Mouse (Mus musculus) olfactory bulb, adult 2 months (tissue): ENCODE data around the gene Lrmda. TPM values are rescaled to one million over a fixed set of nuclear protein-coding genes. Genes with fewer than 3 reads are reported as not detected.

Experiments used
- H3K27ac ChIP-seq: fragments of 200-500 bp; 2 replicates; pipeline ENCODE4 v1.5.1; 2012; ENCODE audit warnings: low read depth, low read length; ENCODE audit not compliant: insufficient read depth
- H3K4me1 ChIP-seq: fragments of 200-500 bp; 2 replicates; pipeline ENCODE4 v1.6.1; 2012; ENCODE audit warnings: low read length; ENCODE audit not compliant: control insufficient read depth, insufficient read depth
- H3K4me3 ChIP-seq: fragments of 200-500 bp; 2 replicates; pipeline ENCODE4 v1.5.1; 2012; ENCODE audit warnings: mild to moderate bottlenecking, low read depth, low read length, moderate library complexity; ENCODE audit not compliant: insufficient read depth
- CTCF ChIP-seq: fragments of 200-500 bp; IDR thresholded peaks from 2 replicates; pipeline ENCODE4 v1.5.1; 2012; ENCODE audit warnings: low read depth, mild to moderate bottlenecking, low read length, moderate library complexity; ENCODE audit not compliant: insufficient read depth
- POLR2A ChIP-seq: fragments of 200-500 bp; IDR thresholded peaks from 2 replicates; pipeline ENCODE4 v1.6.1; 2012; ENCODE audit warnings: mild to moderate bottlenecking, low read depth, low read length, moderate library complexity; ENCODE audit not compliant: insufficient read depth
- WGBS: fragments of 180-500 bp; shearing (Covaris S2); methylation state at CpG from one replicate; pipeline ENCODE4 v1.1.7; 2018; 5-methylcytosine and 5-hydroxymethylcytosine counted together
- polyA plus RNA-seq: library from polyadenylated mRNA; stranded (reverse); fragments of >200 nt; gene quantifications from 2 replicates; pipeline ENCODE4 v1.2.4, GENCODE M21; 2012; ENCODE audit warnings: low replicate concordance; ENCODE audit not compliant: missing spikeins, insufficient read depth, insufficient read length

Gene Lrmda
- polyA plus RNA-seq, 1 experiment = not detected

DNA sequence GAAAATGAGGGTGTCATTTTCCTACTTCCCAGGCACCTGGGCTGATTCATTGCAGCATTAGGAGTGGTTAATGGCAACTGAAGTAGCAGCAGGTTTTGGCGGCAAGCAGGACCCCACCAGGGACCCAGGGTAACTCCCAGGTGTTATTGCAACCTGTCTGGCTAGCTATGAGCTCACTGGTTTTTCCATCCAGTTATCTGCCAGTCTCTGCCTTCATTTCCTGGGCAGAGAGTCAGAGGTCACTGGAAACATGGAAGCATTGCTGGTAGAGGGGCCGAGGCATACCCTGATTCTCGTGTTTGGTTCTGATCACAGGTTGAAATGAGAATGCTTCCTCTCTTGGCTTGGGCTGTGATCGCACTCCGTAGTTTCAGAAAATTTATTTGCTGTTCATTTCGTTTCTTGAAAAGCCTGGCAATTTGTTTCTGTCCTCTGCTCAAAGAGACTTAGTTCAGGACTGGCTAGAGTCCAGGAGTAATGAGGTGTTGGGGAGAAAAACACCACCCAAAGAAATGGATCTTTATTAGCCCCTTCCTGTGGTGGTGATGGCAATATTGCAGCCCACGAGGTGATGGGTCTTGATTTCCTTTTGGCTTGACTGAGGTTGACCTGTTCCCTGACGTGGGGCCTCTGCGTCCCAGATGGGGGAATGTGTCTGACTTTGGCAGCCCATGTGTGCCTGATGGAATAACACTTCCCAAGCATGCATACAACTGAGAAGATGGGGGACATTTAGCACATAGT, 688.6 kb downstream of the Lrmda start:
- Histone ChIP-seq H3K27ac (no peak overlapping the region), H3K4me1 (no peaks in the 10 kb centered on the region), H3K4me3 (no peak overlapping the region)
- no peak for TF ChIP-seq CTCF
- no peak for TF ChIP-seq POLR2A
- WGBS = 66% methylated on average over 9 of the region's 9 CpGs

DNA sequence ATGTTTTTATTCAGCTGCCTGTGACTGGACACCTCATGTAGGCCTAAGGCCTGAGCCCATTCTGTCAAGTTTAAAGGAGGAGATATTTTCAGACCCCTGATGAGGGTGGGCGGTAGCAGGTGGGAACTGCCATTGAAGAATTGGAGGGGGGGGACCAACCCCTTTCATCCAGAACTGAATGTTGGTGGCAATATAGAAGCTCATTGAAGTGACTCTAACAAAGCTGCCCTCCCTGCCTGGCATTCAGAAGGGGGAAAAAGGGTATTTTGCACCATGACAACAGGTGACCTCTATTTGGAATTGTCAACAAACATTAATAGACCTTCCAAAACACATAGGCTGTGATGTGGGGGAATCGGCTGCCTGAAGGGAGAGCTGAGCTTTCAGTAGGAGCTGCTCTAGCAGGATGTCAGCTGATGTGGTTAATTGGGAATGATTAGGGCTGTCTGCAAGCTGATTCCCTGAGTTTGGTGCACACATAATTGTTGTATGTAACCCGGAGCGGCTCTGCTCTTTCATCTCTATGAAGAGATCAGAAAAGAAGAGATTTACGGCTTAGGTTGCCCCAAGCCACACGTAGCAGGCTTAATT, 690.7 kb downstream of the Lrmda start:
- no peaks in the 10 kb centered on the region for H3K4me1 ChIP-seq
- H3K4me3 ChIP-seq = no peak overlapping the region
- TF ChIP-seq CTCF = no peak
- no peak for TF ChIP-seq POLR2A
- H3K27ac ChIP-seq = no peak overlapping the region
- WGBS = 58% methylated on average over 6 of the region's 6 CpGs

DNA sequence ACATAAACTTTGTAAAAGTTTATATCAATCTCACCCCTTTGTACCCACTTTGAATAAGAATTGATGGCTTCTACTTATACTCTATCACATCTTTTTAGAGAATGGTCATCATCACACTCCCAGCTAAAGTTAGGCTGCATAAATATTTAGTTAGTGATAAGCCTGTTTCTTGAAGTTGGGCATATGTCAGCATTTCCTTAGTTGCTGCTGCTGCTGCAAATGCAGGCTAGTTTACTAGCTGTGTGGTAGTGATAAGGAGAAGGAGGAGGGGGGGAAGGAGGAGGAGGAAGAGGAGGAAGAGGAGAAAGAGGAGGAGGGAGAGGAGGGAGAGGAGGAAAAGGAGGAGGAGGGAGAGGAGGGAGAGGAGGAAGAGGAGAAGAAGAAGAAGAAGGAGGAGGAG, 692.9 kb downstream of the Lrmda start:
- H3K27ac ChIP-seq = no peak overlapping the region
- no peak overlapping the region for H3K4me3 ChIP-seq
- TF ChIP-seq POLR2A = no peak
- no peak for TF ChIP-seq CTCF
- no peaks in the 10 kb centered on the region for H3K4me1 ChIP-seq

DNA sequence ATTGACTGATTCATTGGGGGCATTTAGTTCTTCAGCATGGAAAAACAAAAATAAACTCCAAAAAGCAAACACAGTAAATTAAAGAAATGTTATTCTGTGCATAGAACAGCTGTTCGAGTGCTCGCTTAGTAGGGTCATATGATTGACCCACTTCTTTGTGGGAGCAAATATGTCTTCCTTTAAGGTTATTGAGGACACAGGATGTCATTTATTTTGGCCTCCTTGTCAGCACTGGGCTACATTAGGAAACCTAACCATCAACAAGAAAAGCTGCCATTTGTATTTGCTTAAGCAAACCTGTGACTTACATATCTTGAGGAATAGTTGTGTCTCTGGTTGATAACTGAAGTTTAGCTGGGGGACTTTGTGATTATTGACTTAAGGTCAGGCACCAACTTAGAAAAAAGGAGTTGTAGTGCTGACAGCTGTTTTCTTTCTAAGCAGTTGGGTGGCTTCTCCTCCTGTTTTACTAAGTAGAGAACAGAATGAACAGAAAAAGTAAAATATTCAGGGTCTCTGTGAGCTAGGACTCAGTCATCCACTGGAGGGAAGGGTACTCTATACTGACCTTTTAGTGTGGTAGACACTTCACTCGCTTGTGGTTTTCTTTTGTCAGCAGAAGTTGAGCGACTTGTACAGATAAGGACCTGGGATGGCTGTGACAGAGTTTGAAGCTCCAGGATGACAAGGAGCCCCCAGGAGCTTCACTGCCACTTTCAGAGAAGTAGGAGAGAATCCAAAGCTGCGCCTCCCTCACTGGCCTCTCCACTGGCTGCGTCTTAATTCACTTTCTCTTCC, 696.3 kb downstream of the Lrmda start:
- H3K27ac ChIP-seq = no peak overlapping the region
- TF ChIP-seq CTCF = no peak
- no peak for TF ChIP-seq POLR2A
- 92% methylated on average over 6 of the region's 6 CpGs for WGBS

DNA sequence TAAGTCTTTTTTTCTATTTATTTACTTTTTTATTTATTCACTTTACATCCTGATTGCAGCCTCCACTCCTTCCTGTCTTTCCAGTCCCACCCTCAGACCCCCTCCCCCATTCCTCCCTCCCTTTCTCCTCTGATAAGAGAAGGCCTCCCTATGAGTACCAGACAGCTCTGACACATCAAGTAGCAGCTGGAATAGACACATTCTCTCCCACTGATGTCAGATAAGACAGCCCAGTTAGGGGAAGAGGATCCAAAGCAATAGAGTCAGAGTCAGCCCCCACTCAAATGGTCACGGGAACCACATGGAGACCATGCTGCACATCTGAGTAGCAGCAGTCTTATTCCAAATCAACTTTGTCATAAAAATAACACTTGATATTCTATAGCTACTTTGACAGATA, 700.5 kb downstream of the Lrmda start:
- Histone ChIP-seq H3K4me1 (no peaks in the 10 kb centered on the region), H3K27ac (no peak overlapping the region), H3K4me3 (no peak overlapping the region)
- TF ChIP-seq CTCF (no peak), POLR2A (no peak)
- 98% methylated on average over 1 of the region's 1 CpGs for WGBS

More for the DNA sequence above, 696.3 kb downstream of the Lrmda start:
- no peaks in the 10 kb centered on the region for H3K4me1 ChIP-seq
- no peak overlapping the region for H3K4me3 ChIP-seq

DNA sequence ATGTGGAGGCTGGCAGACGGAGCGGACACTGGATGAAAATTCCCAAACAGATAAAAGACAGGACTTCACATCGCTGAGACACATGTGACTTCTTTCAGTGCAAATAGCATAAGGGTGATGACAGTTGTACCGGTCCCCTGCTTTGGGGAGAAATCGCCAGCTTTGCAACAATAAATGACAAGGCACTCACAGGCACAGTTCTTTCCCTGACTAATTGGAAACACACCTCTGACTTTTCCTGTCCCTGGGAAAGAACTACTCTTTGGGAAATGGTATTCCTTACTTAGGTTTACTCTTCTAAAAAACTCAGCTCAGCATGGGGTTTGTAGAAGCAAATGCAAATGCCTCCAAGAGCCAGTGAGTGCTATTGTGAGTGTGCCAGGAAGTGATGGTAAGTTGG, 702.3 kb downstream of the Lrmda start:
- Histone ChIP-seq H3K4me3 (no peak overlapping the region), H3K4me1 (no peaks in the 10 kb centered on the region), H3K27ac (no peak overlapping the region)
- no peak for TF ChIP-seq CTCF
- TF ChIP-seq POLR2A = no peak
- 35% methylated on average over 5 of the region's 5 CpGs for WGBS

DNA sequence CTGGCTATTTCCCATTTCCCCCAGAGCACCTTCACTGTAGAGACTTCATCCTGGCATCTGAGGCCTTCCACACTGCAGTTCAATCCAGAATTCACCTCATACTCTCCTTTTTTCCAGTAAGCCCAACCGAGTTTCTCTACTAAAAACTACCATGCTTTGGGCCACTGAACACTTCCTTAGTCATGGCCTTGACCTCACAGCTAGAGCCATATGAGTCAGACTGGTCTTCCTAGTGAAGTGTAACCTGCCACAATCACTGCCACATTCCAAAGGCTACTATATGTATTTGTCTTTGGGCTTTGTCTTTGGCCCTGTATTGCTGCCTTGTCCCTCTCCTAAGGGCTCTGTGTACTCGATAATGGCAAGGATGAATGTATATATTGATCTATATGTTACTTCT, 708.0 kb downstream of the Lrmda start:
- no peak overlapping the region for H3K4me3 ChIP-seq
- H3K27ac ChIP-seq = no peak overlapping the region
- 87% methylated on average over 2 of the region's 2 CpGs for WGBS
- TF ChIP-seq POLR2A (no peak), CTCF (no peak)
- H3K4me1 ChIP-seq = no peaks in the 10 kb centered on the region

DNA sequence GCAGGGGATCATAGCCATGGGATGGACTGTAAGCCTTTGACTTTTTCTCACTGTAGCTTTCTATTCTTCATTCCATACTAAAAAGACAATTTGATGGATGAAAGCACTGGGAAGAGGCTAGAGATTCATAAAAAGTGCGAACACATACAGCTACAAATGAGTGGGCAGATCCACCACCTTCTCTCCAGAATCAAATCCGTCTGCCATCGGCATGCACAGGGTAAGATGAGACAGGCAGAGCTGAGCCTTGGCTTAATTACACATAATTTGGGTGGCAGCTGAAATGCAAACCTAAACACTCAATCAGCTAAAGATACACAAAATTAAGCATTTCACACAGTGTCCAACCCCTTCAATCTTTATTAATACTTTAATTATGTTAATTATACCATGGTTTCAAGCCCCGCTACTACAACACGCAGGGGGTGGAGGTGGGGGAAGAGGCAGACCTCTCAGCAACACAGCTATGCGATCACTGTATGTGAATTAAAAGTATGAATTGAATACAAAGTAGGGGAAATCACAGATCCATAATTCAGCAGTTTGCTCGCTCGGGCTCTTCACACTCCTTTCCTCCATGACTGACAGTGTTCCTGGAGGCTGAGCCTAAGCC, 709.2 kb downstream of the Lrmda start:
- WGBS = 40% methylated on average over 8 of the region's 8 CpGs
- no peak overlapping the region for H3K4me3 ChIP-seq
- TF ChIP-seq POLR2A = no peak
- TF ChIP-seq CTCF = no peak
- no peaks in the 10 kb centered on the region for H3K4me1 ChIP-seq
- H3K27ac ChIP-seq = no peak overlapping the region
